Mouse (Mus musculus): ENCODE data around the gene P2ry10. TPM values are rescaled to one million over a fixed set of nuclear protein-coding genes. Genes with fewer than 3 reads are reported as not detected.
"Not testable (repeated sequence)": the region's sequence is repeated elsewhere in the genome, so short reads cannot be mapped to it uniquely, and the experiment has no call there.

Gene P2ry10
- polyA plus RNA-seq (2015; fragmentation: Nextera tagmentation; extraction: Ambion mirVana): 0.17 and 0.23 TPM in 2 replicates

- no peak within 1 kb of the TSS for H3K27ac ChIP-seq
- no peaks in the 10 kb centered on the region for H3K4me1 ChIP-seq
- no peaks in the 10 kb centered on the region for H3K27me3 ChIP-seq
- WGBS: 43% methylated on average over 4 of the region's 4 CpGs
- no peaks in the 10 kb centered on the region for H3K9me3 ChIP-seq
- no peaks in the 10 kb centered on the region for H3K36me3 ChIP-seq
- no peak for ATAC-seq (ENCODE audit: insufficient number of reproducible peaks, low FRiP score, low TSS enrichment, low read depth)
- no peak within 1 kb of the TSS for H3K4me2 ChIP-seq
- H3K9ac ChIP-seq: no peak within 1 kb of the TSS
- H3K4me3 ChIP-seq: no peak within 1 kb of the TSS
Observed at GRCm38 (mm10) chrX:107088177-107088576, at the start of gene P2ry10. Gene P2ry10, plus strand, starts transcription at chrX:107088492.

DNA sequence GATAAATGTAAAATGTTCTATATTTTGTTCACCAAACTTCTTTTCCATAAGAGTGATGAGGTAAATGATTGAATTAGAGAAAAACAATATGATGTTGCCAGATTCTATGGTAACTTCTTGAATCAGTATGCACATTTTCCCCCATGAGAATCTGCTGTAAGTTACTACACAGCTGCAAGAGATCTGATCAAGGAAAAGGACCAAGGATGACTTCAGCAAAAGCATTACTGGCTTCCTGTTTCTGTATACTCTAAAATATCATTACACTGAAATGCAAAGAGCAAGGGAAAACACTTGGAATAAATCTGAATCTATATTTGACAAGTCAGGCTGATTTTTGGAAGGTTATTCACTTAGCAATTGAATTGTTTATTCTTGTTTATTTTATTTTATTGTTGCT, 49.1 kb upstream of the P2ry10 start:
- no peak overlapping the region for H3K9ac ChIP-seq
- no peak overlapping the region for H3K4me3 ChIP-seq
- no peak for ATAC-seq (ENCODE audit: insufficient number of reproducible peaks, low FRiP score, low TSS enrichment, low read depth)
- no peaks in the 10 kb centered on the region for H3K27me3 ChIP-seq
- no peak overlapping the region for H3K27ac ChIP-seq
- H3K4me2 ChIP-seq: no peak overlapping the region
- no peaks in the 10 kb centered on the region for H3K9me3 ChIP-seq
- no peaks in the 10 kb centered on the region for H3K4me1 ChIP-seq
- no peaks in the 10 kb centered on the region for H3K36me3 ChIP-seq

DNA sequence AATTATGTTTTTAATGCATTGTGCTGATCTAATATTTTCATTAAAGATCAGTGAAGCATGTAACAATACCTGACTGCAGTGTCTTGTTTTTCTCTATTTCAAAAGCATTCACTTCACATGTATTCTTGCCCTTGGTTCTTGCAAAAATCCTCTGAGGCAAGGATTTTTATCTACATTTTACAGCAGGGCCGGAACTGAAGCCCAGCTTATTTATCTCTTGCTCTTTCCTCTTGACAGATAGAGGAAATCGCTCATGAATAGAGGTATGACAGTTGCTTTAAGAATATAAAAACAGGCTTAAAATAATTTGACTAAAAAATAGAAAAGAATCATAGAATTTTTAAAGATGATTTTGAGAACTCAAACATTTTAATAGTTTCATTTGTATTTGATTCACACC, 48.7 kb upstream of the P2ry10 start:
- no peak overlapping the region for H3K27ac ChIP-seq
- H3K4me1 ChIP-seq: no peaks in the 10 kb centered on the region
- H3K4me2 ChIP-seq: no peak overlapping the region
- no peak overlapping the region for H3K9ac ChIP-seq
- H3K36me3 ChIP-seq: no peaks in the 10 kb centered on the region
- no peak for ATAC-seq (ENCODE audit: insufficient number of reproducible peaks, low FRiP score, low TSS enrichment, low read depth)
- no peaks in the 10 kb centered on the region for H3K27me3 ChIP-seq
- H3K4me3 ChIP-seq: no peak overlapping the region
- WGBS: 75% methylated on average over 2 of the region's 2 CpGs
- H3K9me3 ChIP-seq: no peaks in the 10 kb centered on the region

GRCm38 (mm10) chrX:107042367-107042766, 45.9 kb upstream of the P2ry10 start:
- H3K36me3 ChIP-seq: no peaks in the 10 kb centered on the region
- ATAC-seq (ENCODE audit: insufficient number of reproducible peaks, low FRiP score, low TSS enrichment, low read depth): no peak
- no peak overlapping the region for H3K4me2 ChIP-seq
- H3K27ac ChIP-seq: no peak overlapping the region
- H3K9ac ChIP-seq: no peak overlapping the region
- H3K4me3 ChIP-seq: no peak overlapping the region
- H3K9me3 ChIP-seq: no peaks in the 10 kb centered on the region
- no peaks in the 10 kb centered on the region for H3K27me3 ChIP-seq
- WGBS: 82% methylated on average over 2 of the region's 2 CpGs
- no peaks in the 10 kb centered on the region for H3K4me1 ChIP-seq

- not testable (repeated sequence) for H3K9ac ChIP-seq; H3K27ac ChIP-seq; H3K4me1 ChIP-seq; H3K36me3 ChIP-seq; ATAC-seq (ENCODE audit: insufficient number of reproducible peaks, low FRiP score, low TSS enrichment, low read depth); H3K4me3 ChIP-seq; H3K27me3 ChIP-seq; H3K4me2 ChIP-seq; H3K9me3 ChIP-seq
- WGBS: 86% methylated on average over 2 of the region's 2 CpGs
Observed at GRCm38 (mm10) chrX:107083407-107083806, 4.9 kb upstream of the P2ry10 start.

GRCm38 (mm10) chrX:107084320-107084719, 4.0 kb upstream of the P2ry10 start:
- Histone ChIP-seq H3K9ac (no peak overlapping the region), H3K4me2 (no peak overlapping the region), H3K27ac (no peak overlapping the region), H3K4me1 (no peaks in the 10 kb centered on the region), H3K9me3 (no peaks in the 10 kb centered on the region), H3K27me3 (no peaks in the 10 kb centered on the region), H3K36me3 (no peaks in the 10 kb centered on the region), H3K4me3 (no peak overlapping the region)
- no peak for ATAC-seq (ENCODE audit: insufficient number of reproducible peaks, low FRiP score, low TSS enrichment, low read depth)

GRCm38 (mm10) chrX:107089131-107089530, 839 bp downstream of the P2ry10 start:
- H3K4me3 ChIP-seq: no peak overlapping the region
- H3K4me1 ChIP-seq: no peaks in the 10 kb centered on the region
- H3K4me2 ChIP-seq: no peak overlapping the region
- no peaks in the 10 kb centered on the region for H3K36me3 ChIP-seq
- no peaks in the 10 kb centered on the region for H3K9me3 ChIP-seq
- no peak overlapping the region for H3K27ac ChIP-seq
- ATAC-seq (ENCODE audit: insufficient number of reproducible peaks, low FRiP score, low TSS enrichment, low read depth): no peak
- H3K9ac ChIP-seq: no peak overlapping the region
- 72% methylated on average over 5 of the region's 5 CpGs for WGBS
- no peaks in the 10 kb centered on the region for H3K27me3 ChIP-seq

GRCm38 (mm10) chrX:107089930-107090329, 1.6 kb downstream of the P2ry10 start:
- H3K4me1 ChIP-seq: no peaks in the 10 kb centered on the region
- H3K36me3 ChIP-seq: no peaks in the 10 kb centered on the region
- no peaks in the 10 kb centered on the region for H3K9me3 ChIP-seq
- no peak overlapping the region for H3K27ac ChIP-seq
- no peak overlapping the region for H3K9ac ChIP-seq
- no peak overlapping the region for H3K4me2 ChIP-seq
- H3K4me3 ChIP-seq: no peak overlapping the region
- no peaks in the 10 kb centered on the region for H3K27me3 ChIP-seq
- 69% methylated on average over 1 of the region's 1 CpGs for WGBS
- ATAC-seq (ENCODE audit: insufficient number of reproducible peaks, low FRiP score, low TSS enrichment, low read depth): no peak

DNA sequence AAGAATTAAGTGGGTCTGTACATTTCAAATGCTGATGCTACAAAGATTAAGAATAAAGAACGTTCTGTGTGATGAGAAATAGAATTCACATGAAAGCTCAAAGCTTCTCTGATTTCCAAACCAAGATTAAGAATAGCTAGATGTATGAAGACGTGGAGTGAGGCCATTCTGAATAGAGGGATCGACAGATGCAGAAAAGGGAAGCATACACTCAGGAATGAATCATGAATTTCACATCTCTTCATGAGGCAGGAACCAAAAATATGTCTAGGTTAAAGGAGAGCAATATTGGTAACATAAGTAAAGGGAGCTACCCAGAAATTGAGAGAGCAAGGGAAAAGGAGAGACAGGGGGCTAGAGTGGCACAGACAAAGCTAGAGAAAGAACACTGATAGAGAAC, 7.3 kb downstream of the P2ry10 start:
- 71% methylated on average over 3 of the region's 3 CpGs for WGBS
- no peak overlapping the region for H3K27ac ChIP-seq
- H3K27me3 ChIP-seq: no peaks in the 10 kb centered on the region
- no peaks in the 10 kb centered on the region for H3K36me3 ChIP-seq
- no peak overlapping the region for H3K9ac ChIP-seq
- ATAC-seq (ENCODE audit: insufficient number of reproducible peaks, low FRiP score, low TSS enrichment, low read depth): no peak
- no peak overlapping the region for H3K4me2 ChIP-seq
- H3K4me1 ChIP-seq: no peaks in the 10 kb centered on the region
- H3K4me3 ChIP-seq: no peak overlapping the region
- H3K9me3 ChIP-seq: no peaks in the 10 kb centered on the region

DNA sequence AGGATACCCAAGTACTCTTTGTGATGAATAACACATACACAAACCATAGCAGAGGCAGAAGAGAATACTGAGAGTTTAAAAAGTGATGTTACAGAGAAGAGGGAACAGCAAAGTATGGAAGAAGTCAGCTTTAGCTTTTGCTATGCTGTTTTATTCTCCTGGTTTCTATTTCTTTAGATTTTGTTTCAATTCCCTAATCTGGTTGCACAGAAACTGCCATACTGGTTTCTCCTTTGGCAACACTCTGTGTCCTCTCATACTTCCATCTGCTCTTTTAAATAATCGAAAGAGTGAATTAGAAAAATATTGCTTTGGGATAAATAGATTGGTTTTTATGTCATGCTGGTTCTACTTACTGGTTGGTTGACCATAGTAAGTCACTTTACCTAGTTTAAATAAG, 28.0 kb downstream of the P2ry10 start:
- Histone ChIP-seq H3K9ac (no peak overlapping the region), H3K36me3 (no peaks in the 10 kb centered on the region), H3K27me3 (no peaks in the 10 kb centered on the region), H3K4me3 (no peak overlapping the region), H3K27ac (no peak overlapping the region), H3K4me1 (no peaks in the 10 kb centered on the region), H3K4me2 (no peak overlapping the region), H3K9me3 (no peaks in the 10 kb centered on the region)
- 79% methylated on average over 1 of the region's 1 CpGs for WGBS
- no peak for ATAC-seq (ENCODE audit: insufficient number of reproducible peaks, low FRiP score, low TSS enrichment, low read depth)

GRCm38 (mm10) chrX:107116987-107117386, 28.7 kb downstream of the P2ry10 start:
- Histone ChIP-seq H3K4me2 (no peak overlapping the region), H3K36me3 (no peaks in the 10 kb centered on the region), H3K27me3 (no peaks in the 10 kb centered on the region), H3K9me3 (no peaks in the 10 kb centered on the region), H3K4me3 (no peak overlapping the region), H3K4me1 (no peaks in the 10 kb centered on the region), H3K27ac (no peak overlapping the region), H3K9ac (no peak overlapping the region)
- ATAC-seq (ENCODE audit: insufficient number of reproducible peaks, low FRiP score, low TSS enrichment, low read depth): no peak
- WGBS: 60% methylated on average over 1 of the region's 1 CpGs

GRCm38 (mm10) chrX:107143184-107143583, 54.9 kb downstream of the P2ry10 start:
- Histone ChIP-seq H3K27ac (no peak overlapping the region), H3K4me2 (no peak overlapping the region), H3K4me1 (no peaks in the 10 kb centered on the region), H3K27me3 (no peaks in the 10 kb centered on the region), H3K9ac (no peak overlapping the region), H3K36me3 (no peaks in the 10 kb centered on the region), H3K4me3 (no peak overlapping the region), H3K9me3 (no peaks in the 10 kb centered on the region)
- WGBS: 73% methylated on average over 3 of the region's 3 CpGs
- no peak for ATAC-seq (ENCODE audit: insufficient number of reproducible peaks, low FRiP score, low TSS enrichment, low read depth)

GRCm38 (mm10) chrX:107143930-107144329, 55.6 kb downstream of the P2ry10 start:
- ATAC-seq (ENCODE audit: insufficient number of reproducible peaks, low FRiP score, low TSS enrichment, low read depth): no peak

More at GRCm38 (mm10) chrX:107143930-107144329, 55.6 kb downstream of the P2ry10 start:
- H3K4me1 ChIP-seq: no peaks in the 10 kb centered on the region
- no peak overlapping the region for H3K9ac ChIP-seq
- H3K36me3 ChIP-seq: no peaks in the 10 kb centered on the region
- H3K4me2 ChIP-seq: no peak overlapping the region
- H3K27me3 ChIP-seq: no peaks in the 10 kb centered on the region
- H3K4me3 ChIP-seq: no peak overlapping the region
- H3K9me3 ChIP-seq: no peaks in the 10 kb centered on the region
- WGBS: 62% methylated on average over 2 of the region's 2 CpGs
- H3K27ac ChIP-seq: no peak overlapping the region
